Mouse (Mus musculus) embryonic facial prominence, embryonic 10.5 days (tissue): ENCODE data around the gene Ercc4. TPM values are rescaled to one million over a fixed set of nuclear protein-coding genes. Genes with fewer than 3 reads are reported as not detected.

Experiments
- DNase-seq: peaks from one replicate; pipeline ENCODE4 v3.0.0-alpha.2; 2017; ENCODE audit warnings: low spot score
- H3K27ac ChIP-seq: fragments of 300-500 bp; sonication (generic); replicated peaks from 2 replicates; pipeline ENCODE4 v1.5.1; 2016; ENCODE audit warnings: mild to moderate bottlenecking
- H3K27me3 ChIP-seq: fragments of 300-500 bp; sonication (generic); replicated peaks from 2 replicates; pipeline ENCODE4 v1.6.1; 2016; ENCODE audit warnings: low read depth, mild to moderate bottlenecking; ENCODE audit not compliant: poor library complexity, severe bottlenecking
- H3K36me3 ChIP-seq: fragments of 300-500 bp; sonication (generic); replicated peaks from 2 replicates; pipeline ENCODE4 v1.6.1; 2016; ENCODE audit warnings: mild to moderate bottlenecking, moderate library complexity
- H3K4me1 ChIP-seq: fragments of 300-500 bp; sonication (generic); 2 replicates; pipeline ENCODE4 v1.6.1; 2016
- H3K4me3 ChIP-seq: fragments of 300-500 bp; sonication (generic); 2 replicates; pipeline ENCODE4 v1.5.1; 2016; ENCODE audit warnings: mild to moderate bottlenecking, moderate library complexity
- H3K9me3 ChIP-seq: fragments of 300-500 bp; sonication (generic); 2 replicates; pipeline ENCODE4 v1.6.1; 2016; ENCODE audit warnings: mild to moderate bottlenecking
- WGBS: fragments of 180-500 bp; shearing (Covaris S2); methylation state at CpG from one replicate; pipeline ENCODE4 v1.1.7; 2016; 5-methylcytosine and 5-hydroxymethylcytosine counted together
- polyA plus RNA-seq: library from polyadenylated mRNA; unstranded; fragments of >200 nt; fragmentation: Nextera tagmentation; extraction: Ambion mirVana; gene quantifications from 2 replicates; pipeline ENCODE4 v1.2.1, GENCODE M21; 2016

The Ercc4 gene
- polyA plus RNA-seq, 1 experiment from 2014 or later = 12.2 TPM

DNA sequence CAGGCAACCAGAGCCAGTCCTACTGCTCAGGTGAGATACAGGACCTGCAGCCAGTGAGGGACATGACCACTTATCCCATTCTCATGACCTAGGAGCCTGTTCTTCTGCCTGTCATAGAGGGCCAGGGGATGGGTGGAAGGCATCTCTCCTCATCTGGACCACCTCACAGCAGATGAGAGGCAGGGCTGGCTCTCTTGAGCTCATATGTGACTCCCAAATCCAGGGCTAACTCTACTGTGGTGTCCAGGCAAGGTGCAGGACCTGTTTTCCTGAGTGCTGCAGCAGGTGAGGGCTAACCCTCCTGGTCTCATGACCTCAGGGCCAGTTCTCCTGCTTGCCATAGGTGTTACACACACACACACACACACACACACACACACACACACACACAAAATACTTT, 44.9 kb downstream of the Ercc4 start:
- peak; percentile 2 for DNase-seq
- no peak overlapping the region for H3K27ac ChIP-seq
- H3K9me3 ChIP-seq = no peaks in the 10 kb centered on the region
- peaks cover 3% of the 10 kb centered on the region; the same call in 1 of the 2 replicates for H3K4me1 ChIP-seq
- peaks cover 7% of the 10 kb centered on the region for H3K36me3 ChIP-seq
- H3K4me3 ChIP-seq = no peak overlapping the region
- no peaks in the 10 kb centered on the region for H3K27me3 ChIP-seq

- Histone ChIP-seq H3K27ac (no peak overlapping the region), H3K4me1 (peaks cover 3% of the 10 kb centered on the region), H3K9me3 (no peaks in the 10 kb centered on the region), H3K36me3 (no peaks in the 10 kb centered on the region), H3K27me3 (no peaks in the 10 kb centered on the region; the same call in 1 of the 2 replicates), H3K4me3 (no peak overlapping the region)
- WGBS = 51% methylated on average over 6 of the region's 6 CpGs
- DNase-seq = peak; percentile 6
Observed at GRCm38 (mm10) chr16:13157314-13157713, 47.8 kb downstream of the Ercc4 start.

DNA sequence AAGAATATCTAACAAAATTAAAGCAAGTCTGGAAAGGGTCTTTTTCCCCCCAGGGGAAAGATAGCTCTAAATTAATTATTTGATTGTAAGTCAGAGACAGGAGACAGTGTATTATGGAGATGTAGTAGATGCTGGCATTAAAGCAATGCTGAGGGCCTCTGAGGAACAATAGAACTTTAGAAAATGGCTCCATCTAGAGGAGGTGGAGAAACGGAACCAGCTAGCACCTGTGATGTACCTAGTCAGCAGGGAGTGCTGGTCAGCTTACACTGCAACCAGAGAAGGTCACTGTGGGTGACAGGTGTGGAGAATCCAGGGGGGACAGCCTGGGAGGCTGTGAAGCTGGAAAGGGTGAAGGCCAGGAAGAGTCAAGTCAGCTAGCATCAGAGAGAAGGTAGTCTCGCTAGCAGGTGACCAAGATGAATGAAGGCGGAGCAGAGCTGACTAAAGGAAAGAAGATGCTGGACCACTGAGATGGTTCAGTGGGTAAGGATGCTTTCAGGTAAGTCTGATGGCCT, 48.7 kb downstream of the Ercc4 start:
- H3K27me3 ChIP-seq = no peaks in the 10 kb centered on the region; the same call in 1 of the 2 replicates
- H3K4me3 ChIP-seq = no peak overlapping the region
- H3K27ac ChIP-seq = no peak overlapping the region
- peaks cover 3% of the 10 kb centered on the region for H3K4me1 ChIP-seq
- no peak for DNase-seq
- no peaks in the 10 kb centered on the region for H3K36me3 ChIP-seq
- no peaks in the 10 kb centered on the region for H3K9me3 ChIP-seq
- WGBS = 63% methylated on average over 3 of the region's 3 CpGs

DNA sequence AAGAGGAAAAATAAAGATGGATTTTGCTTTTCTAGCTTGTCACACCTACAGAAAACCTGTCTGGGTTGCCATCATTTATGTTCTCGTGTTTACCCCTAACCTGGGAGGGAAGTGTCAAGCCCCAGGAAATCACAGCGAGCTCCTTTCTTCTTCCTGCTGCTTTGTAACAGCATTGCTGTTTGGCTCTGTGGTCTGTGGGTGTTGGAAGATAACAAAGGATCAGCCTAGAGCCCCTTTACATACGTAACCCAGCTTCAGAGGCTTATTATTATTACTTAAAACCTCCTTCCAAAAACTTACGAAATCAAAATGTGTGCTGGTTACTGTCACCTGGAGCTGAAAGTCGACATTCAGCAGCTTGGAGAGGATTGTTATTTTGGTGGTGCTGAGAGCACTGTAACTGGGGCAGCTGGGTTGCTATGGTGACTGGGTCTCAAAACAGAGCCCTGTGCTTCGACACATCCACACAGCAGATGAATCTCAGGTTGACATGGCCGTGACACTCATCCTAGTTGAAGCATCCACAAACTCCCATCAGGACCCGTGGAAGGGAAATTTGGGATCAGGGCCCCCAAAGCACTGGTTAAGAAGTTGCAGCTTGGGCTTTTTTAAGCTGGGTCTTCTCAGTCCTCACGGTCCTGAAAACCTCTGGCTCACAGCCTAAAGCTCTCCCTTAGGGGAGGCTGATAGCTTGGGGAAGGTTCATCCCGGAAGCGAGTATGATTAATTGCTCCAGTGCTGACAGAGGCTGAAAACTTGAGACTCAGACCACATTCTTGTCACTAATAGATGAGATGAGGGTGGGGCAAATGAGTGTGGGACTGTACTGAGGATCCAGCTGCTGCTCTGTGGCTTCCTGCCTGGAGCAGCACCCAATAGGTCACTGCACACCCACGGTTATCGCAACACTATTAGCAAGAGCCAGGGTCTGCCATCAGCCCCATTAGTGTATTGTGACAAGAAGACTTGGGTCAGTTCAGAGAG, 49.7 kb downstream of the Ercc4 start:
- peak; percentile 12 for DNase-seq
- peaks cover 3% of the 10 kb centered on the region for H3K4me1 ChIP-seq
- H3K4me3 ChIP-seq = no peak overlapping the region
- no peak overlapping the region for H3K27ac ChIP-seq
- H3K27me3 ChIP-seq = no peaks in the 10 kb centered on the region; the same call in 1 of the 2 replicates
- H3K9me3 ChIP-seq = no peaks in the 10 kb centered on the region; the same call in 1 of the 2 replicates
- WGBS = 58% methylated on average over 13 of the region's 13 CpGs
- no peaks in the 10 kb centered on the region for H3K36me3 ChIP-seq

DNA sequence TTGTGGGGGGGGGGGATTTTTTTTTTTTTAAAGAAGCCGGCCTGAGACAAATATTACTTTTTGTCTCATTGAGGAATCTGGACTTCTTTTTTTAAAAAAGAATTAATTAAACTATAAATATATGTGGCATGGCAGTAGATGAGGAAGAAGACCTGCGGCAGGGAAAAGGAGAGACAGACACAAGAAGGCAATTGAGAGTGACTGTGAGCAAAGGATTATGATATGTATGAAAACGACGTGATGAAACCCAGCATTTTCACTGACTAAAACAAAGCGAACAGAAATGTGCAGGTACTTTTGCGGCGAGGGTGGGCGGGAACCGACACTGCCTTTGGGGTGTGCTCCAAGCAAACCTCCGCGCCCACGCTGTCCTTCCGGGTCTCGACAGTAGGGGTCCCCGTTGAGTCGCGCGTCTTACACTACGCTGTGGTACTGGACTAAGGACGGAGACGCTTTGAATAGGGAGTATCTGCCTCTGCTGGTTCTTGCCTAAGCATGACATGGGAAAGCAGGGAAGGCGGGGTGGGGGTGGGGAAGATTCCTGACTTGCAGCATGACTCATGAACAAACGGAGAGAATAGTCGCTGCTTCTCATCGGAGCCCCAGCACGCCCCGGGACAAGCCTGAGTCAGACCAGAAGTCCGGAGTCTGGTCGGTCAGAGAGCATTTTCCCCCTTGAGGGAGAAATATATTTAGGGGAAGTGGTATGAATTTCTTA, 50.6 kb downstream of the Ercc4 start:
- 7% methylated on average over 29 of the region's 29 CpGs for WGBS
- no peaks in the 10 kb centered on the region for H3K36me3 ChIP-seq
- H3K9me3 ChIP-seq = no peaks in the 10 kb centered on the region; the same call in 1 of the 2 replicates
- peak overlapping the region; percentile 47 for H3K4me3 ChIP-seq
- H3K27me3 ChIP-seq = no peaks in the 10 kb centered on the region; the same call in 1 of the 2 replicates
- H3K27ac ChIP-seq = no peak overlapping the region
- peaks cover 3% of the 10 kb centered on the region for H3K4me1 ChIP-seq
- DNase-seq = peak; percentile 93

- H3K27me3 ChIP-seq = no peaks in the 10 kb centered on the region; the same call in 1 of the 2 replicates
- peaks cover 3% of the 10 kb centered on the region for H3K4me1 ChIP-seq
- 71% methylated on average over 5 of the region's 5 CpGs for WGBS
Observed at GRCm38 (mm10) chr16:13161516-13161915, 52.0 kb downstream of the Ercc4 start.

GRCm38 (mm10) chr16:13167731-13168130, 58.2 kb downstream of the Ercc4 start:
- WGBS = 78% methylated on average over 3 of the region's 3 CpGs

More at GRCm38 (mm10) chr16:13161516-13161915, 52.0 kb downstream of the Ercc4 start:
- no peak overlapping the region for H3K4me3 ChIP-seq
- H3K9me3 ChIP-seq = peaks cover 2% of the 10 kb centered on the region; the same call in 1 of the 2 replicates
- no peak overlapping the region for H3K27ac ChIP-seq
- no peaks in the 10 kb centered on the region for H3K36me3 ChIP-seq
- no peak for DNase-seq

GRCm38 (mm10) chr16:13173055-13173742, 63.7 kb downstream of the Ercc4 start:
- H3K36me3 ChIP-seq = no peaks in the 10 kb centered on the region
- no peak overlapping the region for H3K4me3 ChIP-seq
- no peaks in the 10 kb centered on the region for H3K9me3 ChIP-seq
- no peaks in the 10 kb centered on the region for H3K4me1 ChIP-seq
- no peak overlapping the region for H3K27ac ChIP-seq
- no peak for DNase-seq
- H3K27me3 ChIP-seq = no peaks in the 10 kb centered on the region
- WGBS = 90% methylated on average over 5 of the region's 5 CpGs

More at GRCm38 (mm10) chr16:13167731-13168130, 58.2 kb downstream of the Ercc4 start:
- Histone ChIP-seq H3K9me3 (peaks cover 17% of the 10 kb centered on the region; the same call in 1 of the 2 replicates), H3K27ac (no peak overlapping the region), H3K27me3 (no peaks in the 10 kb centered on the region), H3K4me3 (no peak overlapping the region), H3K4me1 (no peaks in the 10 kb centered on the region), H3K36me3 (no peaks in the 10 kb centered on the region)
- DNase-seq = no peak

- no peaks in the 10 kb centered on the region for H3K4me1 ChIP-seq
- DNase-seq = no peak
- no peak overlapping the region for H3K27ac ChIP-seq
- 0 out of 2 replicates have a peak, but pooled peaks cover 4% of the 10 kb centered on the region for H3K9me3 ChIP-seq
- H3K27me3 ChIP-seq = no peaks in the 10 kb centered on the region
- no peak overlapping the region for H3K4me3 ChIP-seq
- WGBS = 91% methylated on average over 5 of the region's 5 CpGs
- H3K36me3 ChIP-seq = no peaks in the 10 kb centered on the region
Observed at GRCm38 (mm10) chr16:13182526-13182925, 73.0 kb downstream of the Ercc4 start.

GRCm38 (mm10) chr16:13183182-13183742, 73.8 kb downstream of the Ercc4 start:
- Histone ChIP-seq H3K4me1 (no peaks in the 10 kb centered on the region), H3K27me3 (no peaks in the 10 kb centered on the region), H3K36me3 (no peaks in the 10 kb centered on the region), H3K27ac (no peak overlapping the region), H3K4me3 (no peak overlapping the region), H3K9me3 (0 out of 2 replicates have a peak, but pooled peaks cover 4% of the 10 kb centered on the region)
- DNase-seq = no peak
- 86% methylated on average over 4 of the region's 4 CpGs for WGBS

GRCm38 (mm10) chr16:13184381-13184780, 74.9 kb downstream of the Ercc4 start:
- no peak for DNase-seq
- H3K27me3 ChIP-seq = no peaks in the 10 kb centered on the region
- peaks cover 2% of the 10 kb centered on the region for H3K4me1 ChIP-seq
- no peak overlapping the region for H3K27ac ChIP-seq
- H3K9me3 ChIP-seq = 0 out of 2 replicates have a peak, but pooled peaks cover 4% of the 10 kb centered on the region
- no peak overlapping the region for H3K4me3 ChIP-seq
- 87% methylated on average over 3 of the region's 3 CpGs for WGBS
- H3K36me3 ChIP-seq = no peaks in the 10 kb centered on the region
